Mouse (Mus musculus): ENCODE measurements around the gene Gpx8. TPM values are rescaled to one million over a fixed set of nuclear protein-coding genes. Genes with fewer than 3 reads are reported as not detected.
"Not testable (repeated sequence)": the region's sequence is repeated elsewhere in the genome, so short reads cannot be mapped to it uniquely, and the experiment has no call there.

Gene Gpx8
- polyA plus RNA-seq, 1 experiment from 2014 or later = 110 TPM

GRCm38 (mm10) chr13:113021521-113021920 lies 24.7 kb downstream of the Gpx8 start:
- no peak overlapping the region for H3K4me3 ChIP-seq
- H3K9ac ChIP-seq = no peak overlapping the region
- H3K36me3 ChIP-seq = no peaks in the 10 kb centered on the region
- no peak overlapping the region for H3K27ac ChIP-seq
- no peaks in the 10 kb centered on the region for H3K9me3 ChIP-seq (replicated peaks)
- peaks cover 2% of the 10 kb centered on the region; the same call in 1 of the 2 replicates for H3K27me3 ChIP-seq
- ATAC-seq (ENCODE audit: low FRiP score) = no peak
- no peaks in the 10 kb centered on the region for H3K4me1 ChIP-seq
- WGBS = 79% methylated on average over 2 of the region's 2 CpGs
- no peak overlapping the region for H3K4me2 ChIP-seq (replicated peaks)

GRCm38 (mm10) chr13:113013174-113013953 lies 32.8 kb downstream of the Gpx8 start:
- not testable (repeated sequence) for ATAC-seq (ENCODE audit: low FRiP score); H3K36me3 ChIP-seq; H3K27me3 ChIP-seq; H3K4me3 ChIP-seq; H3K4me2 ChIP-seq (replicated peaks); H3K27ac ChIP-seq; H3K9me3 ChIP-seq (replicated peaks); H3K9ac ChIP-seq; H3K4me1 ChIP-seq
- WGBS = 62% methylated on average over 20 of the region's 20 CpGs

GRCm38 (mm10) chr13:113012683-113013082 lies 33.5 kb downstream of the Gpx8 start:
- WGBS = 83% methylated on average over 6 of the region's 6 CpGs
- no peaks in the 10 kb centered on the region for H3K4me1 ChIP-seq

GRCm38 (mm10) chr13:113000576-113001318 lies 45.5 kb downstream of the Gpx8 start:
- Histone ChIP-seq H3K9me3 (replicated peaks) (no peaks in the 10 kb centered on the region), H3K27ac (no peak overlapping the region), H3K27me3 (peaks cover 59% of the 10 kb centered on the region), H3K4me1 (peaks cover 13% of the 10 kb centered on the region), H3K4me3 (no peak overlapping the region), H3K36me3 (no peaks in the 10 kb centered on the region), H3K9ac (no peak overlapping the region), H3K4me2 (replicated peaks) (no peak overlapping the region)
- ATAC-seq (ENCODE audit: low FRiP score) = no peak
- WGBS = 69% methylated on average over 9 of the region's 9 CpGs

More at GRCm38 (mm10) chr13:113012683-113013082, 33.5 kb downstream of the Gpx8 start:
- Histone ChIP-seq H3K9me3 (replicated peaks) (no peaks in the 10 kb centered on the region), H3K27ac (no peak overlapping the region), H3K4me2 (replicated peaks) (no peak overlapping the region), H3K9ac (no peak overlapping the region; the same call in 1 of the 2 replicates), H3K36me3 (no peaks in the 10 kb centered on the region), H3K27me3 (no peaks in the 10 kb centered on the region), H3K4me3 (no peak overlapping the region)
- no peak for ATAC-seq (ENCODE audit: low FRiP score)

- peaks cover 66% of the 10 kb centered on the region for H3K27me3 ChIP-seq
- peaks cover 13% of the 10 kb centered on the region for H3K4me1 ChIP-seq
- WGBS = 75% methylated on average over 3 of the region's 3 CpGs
- H3K9me3 ChIP-seq (replicated peaks) = no peaks in the 10 kb centered on the region
- no peak for ATAC-seq (ENCODE audit: low FRiP score)
- H3K9ac ChIP-seq = no peak overlapping the region
- no peaks in the 10 kb centered on the region for H3K36me3 ChIP-seq
- H3K4me3 ChIP-seq = no peak overlapping the region
- no peak overlapping the region for H3K27ac ChIP-seq
- H3K4me2 ChIP-seq (replicated peaks) = no peak overlapping the region
These were observed 46.1 kb downstream of the Gpx8 start for GRCm38 (mm10) chr13:113000090-113000489.

- Histone ChIP-seq H3K4me1 (peaks cover 22% of the 10 kb centered on the region), H3K4me3 (peak overlapping the region; percentile 40), H3K27ac (no peak overlapping the region), H3K9me3 (replicated peaks) (no peaks in the 10 kb centered on the region), H3K27me3 (peaks cover 81% of the 10 kb centered on the region), H3K9ac (peak overlapping the region; percentile 60), H3K36me3 (no peaks in the 10 kb centered on the region), H3K4me2 (replicated peaks) (peak overlapping the region; percentile 88)
- peak; percentile 29; the same call in 1 of the 2 replicates for ATAC-seq (ENCODE audit: low FRiP score)
- WGBS = under 1% methylated on average over 46 of the region's 46 CpGs
These were observed 47.6 kb downstream of the Gpx8 start for GRCm38 (mm10) chr13:112998427-112999201.

GRCm38 (mm10) chr13:112997369-112997768 lies 48.8 kb downstream of the Gpx8 start:
- no peak for ATAC-seq (ENCODE audit: low FRiP score)
- Histone ChIP-seq H3K4me1 (peaks cover 27% of the 10 kb centered on the region), H3K27ac (no peak overlapping the region), H3K4me3 (no peak overlapping the region), H3K9me3 (replicated peaks) (no peaks in the 10 kb centered on the region), H3K4me2 (replicated peaks) (no peak overlapping the region), H3K9ac (no peak overlapping the region), H3K27me3 (peaks cover 91% of the 10 kb centered on the region), H3K36me3 (no peaks in the 10 kb centered on the region)
- 67% methylated on average over 6 of the region's 6 CpGs for WGBS

GRCm38 (mm10) chr13:112996407-112996806 lies 49.8 kb downstream of the Gpx8 start:
- no peak for ATAC-seq (ENCODE audit: low FRiP score)
- Histone ChIP-seq H3K4me2 (replicated peaks) (no peak overlapping the region), H3K4me1 (peaks cover 27% of the 10 kb centered on the region), H3K27me3 (peaks cover 91% of the 10 kb centered on the region), H3K36me3 (no peaks in the 10 kb centered on the region), H3K4me3 (no peak overlapping the region), H3K27ac (no peak overlapping the region), H3K9ac (no peak overlapping the region), H3K9me3 (replicated peaks) (no peaks in the 10 kb centered on the region)
- 64% methylated on average over 4 of the region's 4 CpGs for WGBS

GRCm38 (mm10) chr13:112994191-112994590 lies 52.0 kb downstream of the Gpx8 start:
- Histone ChIP-seq H3K9me3 (replicated peaks) (no peaks in the 10 kb centered on the region), H3K9ac (peak overlapping the region; percentile 51; the same call in 1 of the 2 replicates), H3K27ac (no peak overlapping the region), H3K4me2 (replicated peaks) (peak overlapping the region; percentile 79), H3K4me1 (peaks cover 31% of the 10 kb centered on the region), H3K36me3 (no peaks in the 10 kb centered on the region), H3K4me3 (peak overlapping the region; percentile 40), H3K27me3 (peaks cover 95% of the 10 kb centered on the region)
- WGBS = under 1% methylated on average over 25 of the region's 25 CpGs
- ATAC-seq (ENCODE audit: low FRiP score) = peak; percentile 57

GRCm38 (mm10) chr13:112993531-112994152 lies 52.6 kb downstream of the Gpx8 start, which contains the start of gene Mcidas:
TSS of gene Mcidas (plus strand) at chr13:112993845.
- WGBS = 0% methylated on average over 63 of the region's 63 CpGs
- no peaks in the 10 kb centered on the region for H3K9me3 ChIP-seq (replicated peaks)

More at GRCm38 (mm10) chr13:112993531-112994152, 52.6 kb downstream of the Gpx8 start, which contains the start of gene Mcidas:
- Histone ChIP-seq H3K36me3 (no peaks in the 10 kb centered on the region), H3K4me2 (replicated peaks) (peak within 1 kb of the TSS; percentile 79), H3K4me3 (peak within 1 kb of the TSS; percentile 40), H3K27me3 (peaks cover 95% of the 10 kb centered on the region), H3K9ac (peak within 1 kb of the TSS; percentile 51), H3K4me1 (peaks cover 31% of the 10 kb centered on the region), H3K27ac (no peak within 1 kb of the TSS)
- peak; percentile 34 for ATAC-seq (ENCODE audit: low FRiP score)

Measured in hindbrain, embryonic 12.5 days (tissue).